8 mouse cellular contexts compared by ENCODE assay signal in genomic region chr7:35333231-35333651, GRCm38 (mm10). TPM values are rescaled to one million over a fixed set of nuclear protein-coding genes. Genes with fewer than 3 reads are reported as not detected.
A peak's percentile ranks its signal among the peaks of the same experiment; 100 is the strongest.
DNase-seq lines count a peak whose midpoint lies in the region; ATAC-seq and TF ChIP-seq lines count a peak whose summit lies in the region.

No protein-coding gene starts in this region.

- under 1% methylated on average over 19 of the region's 19 CpGs for WGBS in hindbrain, embryonic 10.5 days
- 3% methylated on average over 19 of the region's 19 CpGs for WGBS in limb, embryonic 14.5 days
- 1% methylated on average over 19 of the region's 19 CpGs for WGBS in midbrain, embryonic 14.5 days

- H3K9ac ChIP-seq in limb, embryonic 14.5 days (ENCODE audit: low read depth, low read length, severe bottlenecking), result peak overlapping the region; percentile 31
- peak overlapping the region; percentile 24; the same call in 1 of the 2 replicates for H3K9ac ChIP-seq in midbrain, embryonic 14.5 days (replicated peaks; ENCODE audit: low read length)

- H3K4me3 ChIP-seq in hindbrain, embryonic 10.5 days, result peak overlapping the region; percentile 74
- H3K4me3 ChIP-seq in limb, embryonic 14.5 days (replicated peaks; ENCODE audit: low read length), result peak overlapping the region; percentile 59
- H3K4me3 ChIP-seq in midbrain, embryonic 14.5 days (replicated peaks; ENCODE audit: low read depth, low read length), result peak overlapping the region; percentile 59

- TF ChIP-seq POLR2A in limb, embryonic 14.5 days (IDR thresholded peaks at IDR 0.05; ENCODE audit: borderline replicate concordance, extremely low read depth, insufficient read depth, insufficient read length), result no peak

- peak overlapping the region; percentile 82 for H3K27ac ChIP-seq in hindbrain, embryonic 10.5 days
- H3K27ac ChIP-seq in limb, embryonic 14.5 days (replicated peaks; ENCODE audit: low read depth, low read length), result no peak overlapping the region
- H3K27ac ChIP-seq in midbrain, embryonic 14.5 days (replicated peaks; ENCODE audit: low read depth, low read length), result 0 out of 2 replicates have a peak overlapping the region, but pooled peaks have one; percentile 52

- H3K36me3 ChIP-seq in hindbrain, embryonic 10.5 days, result no peaks in the 10 kb centered on the region
- H3K36me3 ChIP-seq in limb, embryonic 14.5 days (ENCODE audit: control insufficient read depth, insufficient read depth, low read length), result no peaks in the 10 kb centered on the region
- H3K36me3 ChIP-seq in midbrain, embryonic 14.5 days (ENCODE audit: control insufficient read depth, insufficient read depth, low read length), result no peaks in the 10 kb centered on the region

- peak; percentile 10 for ATAC-seq in limb, embryonic 14.5 days (ENCODE audit: low FRiP score, low read depth)
- ATAC-seq in midbrain, embryonic 14.5 days (ENCODE audit: low FRiP score, low TSS enrichment), result no peak
- no peak for ATAC-seq in activated CD4-positive, CD25-positive, alpha-beta regulatory T cell, adult 4 months

- peak; percentile 26 for DNase-seq in ovary, postnatal 14 days (ENCODE audit: low spot score)
- no peak for DNase-seq in ovary, postnatal 36 days (ENCODE audit: low spot score)
- peak; percentile 50 for DNase-seq in embryo, embryonic 10.5 days (ENCODE audit: low spot score)
- no peak for DNase-seq in hindbrain, embryonic 10.5 days (ENCODE audit: low spot score)
- DNase-seq in limb, embryonic 14.5 days (ENCODE audit: low spot score), result peak; percentile 14
- DNase-seq in midbrain, embryonic 14.5 days, result no peak
- no peak for DNase-seq in layer of hippocampus, adult 11-12 months (ENCODE audit: low spot score)

- peak overlapping the region; percentile 99 for H3K4me2 ChIP-seq in limb, embryonic 14.5 days (replicated peaks; ENCODE audit: low read depth, low read length, severe bottlenecking)
- peak overlapping the region; percentile 100 for H3K4me2 ChIP-seq in midbrain, embryonic 14.5 days (ENCODE audit: low read length)

- H3K9me3 ChIP-seq in hindbrain, embryonic 10.5 days, result no peaks in the 10 kb centered on the region
- H3K9me3 ChIP-seq in limb, embryonic 14.5 days (ENCODE audit: control insufficient read depth, low read length), result no peaks in the 10 kb centered on the region
- H3K9me3 ChIP-seq in midbrain, embryonic 14.5 days (ENCODE audit: control insufficient read depth, low read length), result no peaks in the 10 kb centered on the region

- peaks cover 32% of the 10 kb centered on the region for H3K4me1 ChIP-seq in hindbrain, embryonic 10.5 days (replicated peaks)
- 0 out of 2 replicates have a peak, but pooled peaks cover 3% of the 10 kb centered on the region for H3K4me1 ChIP-seq in limb, embryonic 14.5 days (ENCODE audit: control insufficient read depth, insufficient read depth, low read length)
- peaks cover 10% of the 10 kb centered on the region for H3K4me1 ChIP-seq in midbrain, embryonic 14.5 days (ENCODE audit: control insufficient read depth, insufficient read depth, low read length)

- peaks cover 47% of the 10 kb centered on the region for H3K27me3 ChIP-seq in hindbrain, embryonic 10.5 days (ENCODE audit: insufficient read depth, poor library complexity, severe bottlenecking)
- peaks cover 11% of the 10 kb centered on the region; the same call in 1 of the 2 replicates for H3K27me3 ChIP-seq in limb, embryonic 14.5 days (ENCODE audit: control insufficient read depth, insufficient read depth, low read length)
- peaks cover 21% of the 10 kb centered on the region for H3K27me3 ChIP-seq in midbrain, embryonic 14.5 days (ENCODE audit: control insufficient read depth, insufficient read depth, low read length)

RNA-seq across cellular contexts. Expression of gene Rhpn2, which starts 0.7 kb away (rescaled TPM):
- polyA plus RNA-seq in hindbrain, embryonic 10.5 days (2016; fragmentation: Nextera tagmentation; extraction: Ambion mirVana), result 4.0 and 5.7 TPM in 2 replicates
- 1.8 and 2.5 TPM in 2 replicates for polyA plus RNA-seq in limb, embryonic 14.5 days (2012; rRNA removed)
- 1.7 and 2.0 TPM in 2 replicates for polyA plus RNA-seq in limb, embryonic 14.5 days (2014; fragmentation: Nextera tagmentation; extraction: Ambion mirVana)
- 1.5 and 1.9 TPM in 2 replicates for polyA plus RNA-seq in midbrain, embryonic 14.5 days (2014; fragmentation: Nextera tagmentation; extraction: Ambion mirVana)
- under 1 TPM; 0.29 to 0.36 TPM for polyA plus RNA-seq in activated CD4-positive, CD25-positive, alpha-beta regulatory T cell, adult 4 months (2017; shearing (Covaris generic))

RNA-seq across cellular contexts. Expression of gene Gpatch1, which starts 15.0 kb away (rescaled TPM):
- 15.3 and 16.5 TPM in 2 replicates for polyA plus RNA-seq in hindbrain, embryonic 10.5 days (2016; fragmentation: Nextera tagmentation; extraction: Ambion mirVana)
- 10.2 and 12.8 TPM in 2 replicates for polyA plus RNA-seq in limb, embryonic 14.5 days (2012; rRNA removed)
- polyA plus RNA-seq in limb, embryonic 14.5 days (2014; fragmentation: Nextera tagmentation; extraction: Ambion mirVana), result 15.8 and 21.2 TPM in 2 replicates
- polyA plus RNA-seq in midbrain, embryonic 14.5 days (2014; fragmentation: Nextera tagmentation; extraction: Ambion mirVana), result 19.7 and 22.8 TPM in 2 replicates
- 10 to 100 TPM; 20.9 to 25.5 TPM for polyA plus RNA-seq in activated CD4-positive, CD25-positive, alpha-beta regulatory T cell, adult 4 months (2017; shearing (Covaris generic))

Comparison
In these comparisons a context has a peak if more than half of its experiments do, and no peak if none do; other contexts are left out.
1. DNase-seq: peak in ovary, postnatal 14 days (single experiment), embryo, embryonic 10.5 days (single experiment) and limb, embryonic 14.5 days (single experiment); none in ovary, postnatal 36 days (single experiment), hindbrain, embryonic 10.5 days (single experiment), midbrain, embryonic 14.5 days (single experiment) and layer of hippocampus, adult 11-12 months (single experiment).
2. Peak in every context shown above with its lines, with median percentiles within 50 percentile points of each other: H3K4me3 ChIP-seq.